Mouse (Mus musculus): ENCODE data around the gene Lrrc8c. TPM values are rescaled to one million over a fixed set of nuclear protein-coding genes. Genes with fewer than 3 reads are reported as not detected.

Gene Lrrc8c
- polyA plus RNA-seq, 1 experiment from 2014 or later: 14.9 TPM

DNA sequence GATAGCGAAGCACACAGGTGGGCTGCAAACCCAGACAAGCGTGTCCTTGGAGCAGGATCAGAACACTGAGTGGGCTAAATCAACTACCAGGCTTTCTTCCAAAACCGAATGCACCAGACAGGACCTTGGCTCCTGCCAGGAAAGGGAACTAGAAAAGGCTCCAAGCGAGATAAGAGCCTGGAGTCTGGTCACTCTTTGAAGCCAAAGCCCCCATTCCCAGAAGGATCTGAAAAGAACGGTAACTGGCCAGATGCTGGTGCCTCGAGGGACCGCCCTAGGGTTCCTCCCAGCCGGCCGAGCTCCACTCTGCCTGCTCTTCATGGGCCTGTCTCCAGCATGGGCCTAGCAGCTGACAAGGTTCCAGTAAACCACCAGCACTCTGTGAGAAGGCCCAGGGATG, 83.4 kb downstream of the Lrrc8c start:
- WGBS: 72% methylated on average over 9 of the region's 9 CpGs
- Histone ChIP-seq H3K4me1 (ENCODE audit: control insufficient read depth, insufficient read depth, low read length) (no peaks in the 10 kb centered on the region), H3K36me3 (ENCODE audit: control insufficient read depth, insufficient read depth, low read length) (peaks cover 3% of the 10 kb centered on the region; the same call in 1 of the 2 replicates), H3K9ac (ENCODE audit: low read length) (no peak overlapping the region), H3K27me3 (ENCODE audit: control insufficient read depth, insufficient read depth, low read length) (no peaks in the 10 kb centered on the region), H3K4me3 (ENCODE audit: low read depth, low read length) (no peak overlapping the region), H3K9me3 (ENCODE audit: control insufficient read depth, low read length) (no peaks in the 10 kb centered on the region), H3K4me2 (ENCODE audit: low read depth, severe bottlenecking) (no peak overlapping the region), H3K27ac (replicated peaks; ENCODE audit: low read depth, low read length) (no peak overlapping the region)
- DNase-seq (ENCODE audit: low spot score): no peak
- ATAC-seq (ENCODE audit: insufficient number of reproducible peaks, low FRiP score, low TSS enrichment, low read depth): no peak

DNA sequence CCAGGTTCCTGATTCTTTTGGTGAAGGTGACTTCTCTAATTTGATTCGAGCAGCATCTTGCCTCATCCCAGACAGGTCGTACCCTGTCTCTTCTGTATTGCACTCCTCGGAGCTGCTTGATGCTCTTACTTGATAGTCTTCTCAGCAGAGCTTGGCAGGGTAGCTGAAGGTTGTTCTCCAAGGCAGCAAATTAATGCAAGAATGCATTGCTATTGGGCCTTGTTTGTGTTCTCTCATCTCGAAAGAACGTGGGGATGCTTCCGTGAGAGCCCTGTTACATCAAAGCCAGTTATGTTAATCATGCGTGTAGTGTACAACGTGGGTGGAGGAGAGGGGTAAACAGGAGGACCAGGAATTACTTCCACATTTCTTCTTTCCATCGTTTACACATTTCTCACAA, 86.5 kb downstream of the Lrrc8c start:
- Histone ChIP-seq H3K27me3 (ENCODE audit: control insufficient read depth, insufficient read depth, low read length) (no peaks in the 10 kb centered on the region), H3K4me2 (ENCODE audit: low read depth, severe bottlenecking) (no peak overlapping the region), H3K27ac (replicated peaks; ENCODE audit: low read depth, low read length) (no peak overlapping the region), H3K36me3 (ENCODE audit: control insufficient read depth, insufficient read depth, low read length) (peaks cover 5% of the 10 kb centered on the region; the same call in 1 of the 2 replicates), H3K4me3 (ENCODE audit: low read depth, low read length) (no peak overlapping the region), H3K4me1 (ENCODE audit: control insufficient read depth, insufficient read depth, low read length) (no peaks in the 10 kb centered on the region), H3K9me3 (ENCODE audit: control insufficient read depth, low read length) (no peaks in the 10 kb centered on the region), H3K9ac (ENCODE audit: low read length) (no peak overlapping the region)
- no peak for ATAC-seq (ENCODE audit: insufficient number of reproducible peaks, low FRiP score, low TSS enrichment, low read depth)
- DNase-seq (ENCODE audit: low spot score): no peak
- 90% methylated on average over 9 of the region's 9 CpGs for WGBS

DNA sequence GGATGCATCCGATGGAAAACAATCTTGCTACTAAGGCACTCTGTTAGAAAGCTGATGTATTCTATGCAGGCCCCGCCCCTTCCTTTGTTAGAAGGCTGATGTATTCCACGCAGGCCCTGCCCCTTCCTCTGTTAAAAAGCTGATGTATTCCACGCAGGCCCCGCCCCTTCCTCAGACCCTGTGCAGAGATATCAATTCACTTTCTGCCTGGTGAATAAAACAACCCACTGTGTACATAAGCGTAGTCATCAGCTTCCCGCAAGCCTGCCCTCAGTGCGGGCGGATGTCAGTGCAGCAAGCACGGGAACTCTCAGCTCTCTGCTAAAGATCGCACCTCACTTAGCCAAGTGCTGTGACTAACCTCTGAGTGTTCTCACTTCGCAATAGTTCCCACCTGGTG, 90.5 kb downstream of the Lrrc8c start:
- no peak overlapping the region for H3K9ac ChIP-seq (ENCODE audit: low read length)
- no peaks in the 10 kb centered on the region for H3K27me3 ChIP-seq (ENCODE audit: control insufficient read depth, insufficient read depth, low read length)
- H3K4me1 ChIP-seq (ENCODE audit: control insufficient read depth, insufficient read depth, low read length): no peaks in the 10 kb centered on the region
- ATAC-seq (ENCODE audit: insufficient number of reproducible peaks, low FRiP score, low TSS enrichment, low read depth): no peak; the same call in 1 of the 2 replicates
- DNase-seq (ENCODE audit: low spot score): no peak
- H3K27ac ChIP-seq (replicated peaks; ENCODE audit: low read depth, low read length): no peak overlapping the region
- peaks cover 5% of the 10 kb centered on the region; the same call in 1 of the 2 replicates for H3K36me3 ChIP-seq (ENCODE audit: control insufficient read depth, insufficient read depth, low read length)
- H3K9me3 ChIP-seq (ENCODE audit: control insufficient read depth, low read length): no peaks in the 10 kb centered on the region
- no peak overlapping the region for H3K4me3 ChIP-seq (ENCODE audit: low read depth, low read length)
- H3K4me2 ChIP-seq (ENCODE audit: low read depth, severe bottlenecking): no peak overlapping the region
- 64% methylated on average over 12 of the region's 12 CpGs for WGBS

DNA sequence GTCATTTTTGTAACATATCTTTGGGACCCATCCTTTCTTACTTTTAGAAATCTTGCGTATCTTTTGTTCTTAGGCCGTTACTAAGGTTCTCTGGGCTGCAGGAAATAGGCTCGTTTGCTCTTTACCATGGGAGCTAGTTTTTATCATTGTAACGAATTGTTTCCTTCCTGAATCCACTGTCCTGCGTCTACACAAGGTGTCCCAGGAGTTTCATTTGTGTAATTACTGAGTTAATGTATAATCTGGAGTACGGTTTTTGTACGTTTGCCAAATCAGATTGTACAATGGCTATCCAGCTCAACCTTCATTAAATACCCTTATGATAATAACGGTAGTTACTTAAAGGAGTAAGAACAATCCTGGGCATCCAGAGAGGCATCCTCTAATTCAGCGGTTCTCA, 93.8 kb downstream of the Lrrc8c start:
- Histone ChIP-seq H3K9me3 (ENCODE audit: control insufficient read depth, low read length) (no peaks in the 10 kb centered on the region), H3K27ac (replicated peaks; ENCODE audit: low read depth, low read length) (no peak overlapping the region), H3K4me2 (ENCODE audit: low read depth, severe bottlenecking) (no peak overlapping the region), H3K27me3 (ENCODE audit: control insufficient read depth, insufficient read depth, low read length) (no peaks in the 10 kb centered on the region), H3K4me1 (ENCODE audit: control insufficient read depth, insufficient read depth, low read length) (no peaks in the 10 kb centered on the region), H3K9ac (ENCODE audit: low read length) (no peak overlapping the region), H3K4me3 (ENCODE audit: low read depth, low read length) (no peak overlapping the region), H3K36me3 (ENCODE audit: control insufficient read depth, insufficient read depth, low read length) (0 out of 2 replicates have a peak, but pooled peaks cover 2% of the 10 kb centered on the region)
- WGBS: 77% methylated on average over 9 of the region's 9 CpGs
- DNase-seq (ENCODE audit: low spot score): no peak
- no peak for ATAC-seq (ENCODE audit: insufficient number of reproducible peaks, low FRiP score, low TSS enrichment, low read depth)

DNA sequence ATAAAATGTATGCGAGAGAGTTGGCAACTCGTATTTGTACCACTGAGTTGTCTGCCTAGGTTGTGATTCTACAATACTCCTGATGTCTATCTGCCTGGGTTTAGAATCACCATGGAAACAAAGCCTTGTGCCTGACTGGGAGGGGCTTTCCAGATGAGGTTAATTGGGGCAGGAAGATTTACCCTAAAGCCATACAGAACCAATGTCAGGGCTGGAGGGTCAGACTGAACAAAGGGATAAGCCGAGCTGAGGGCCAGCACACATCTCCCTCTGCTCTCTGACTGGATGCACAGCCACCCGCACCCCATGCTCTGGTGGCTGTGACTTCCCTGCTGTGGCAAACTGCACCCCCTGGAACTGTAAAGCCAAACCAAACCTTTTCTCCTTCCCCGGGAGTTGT, 94.8 kb downstream of the Lrrc8c start:
- 0 out of 2 replicates have a peak, but pooled peaks cover 2% of the 10 kb centered on the region for H3K36me3 ChIP-seq (ENCODE audit: control insufficient read depth, insufficient read depth, low read length)
- 70% methylated on average over 5 of the region's 5 CpGs for WGBS
- H3K4me1 ChIP-seq (ENCODE audit: control insufficient read depth, insufficient read depth, low read length): no peaks in the 10 kb centered on the region
- no peak overlapping the region for H3K4me3 ChIP-seq (ENCODE audit: low read depth, low read length)
- H3K27ac ChIP-seq (replicated peaks; ENCODE audit: low read depth, low read length): no peak overlapping the region
- H3K27me3 ChIP-seq (ENCODE audit: control insufficient read depth, insufficient read depth, low read length): no peaks in the 10 kb centered on the region
- DNase-seq (ENCODE audit: low spot score) (no peak), ATAC-seq (ENCODE audit: insufficient number of reproducible peaks, low FRiP score, low TSS enrichment, low read depth) (no peak)
- no peak overlapping the region for H3K4me2 ChIP-seq (ENCODE audit: low read depth, severe bottlenecking)
- no peak overlapping the region for H3K9ac ChIP-seq (ENCODE audit: low read length)
- H3K9me3 ChIP-seq (ENCODE audit: control insufficient read depth, low read length): no peaks in the 10 kb centered on the region

DNA sequence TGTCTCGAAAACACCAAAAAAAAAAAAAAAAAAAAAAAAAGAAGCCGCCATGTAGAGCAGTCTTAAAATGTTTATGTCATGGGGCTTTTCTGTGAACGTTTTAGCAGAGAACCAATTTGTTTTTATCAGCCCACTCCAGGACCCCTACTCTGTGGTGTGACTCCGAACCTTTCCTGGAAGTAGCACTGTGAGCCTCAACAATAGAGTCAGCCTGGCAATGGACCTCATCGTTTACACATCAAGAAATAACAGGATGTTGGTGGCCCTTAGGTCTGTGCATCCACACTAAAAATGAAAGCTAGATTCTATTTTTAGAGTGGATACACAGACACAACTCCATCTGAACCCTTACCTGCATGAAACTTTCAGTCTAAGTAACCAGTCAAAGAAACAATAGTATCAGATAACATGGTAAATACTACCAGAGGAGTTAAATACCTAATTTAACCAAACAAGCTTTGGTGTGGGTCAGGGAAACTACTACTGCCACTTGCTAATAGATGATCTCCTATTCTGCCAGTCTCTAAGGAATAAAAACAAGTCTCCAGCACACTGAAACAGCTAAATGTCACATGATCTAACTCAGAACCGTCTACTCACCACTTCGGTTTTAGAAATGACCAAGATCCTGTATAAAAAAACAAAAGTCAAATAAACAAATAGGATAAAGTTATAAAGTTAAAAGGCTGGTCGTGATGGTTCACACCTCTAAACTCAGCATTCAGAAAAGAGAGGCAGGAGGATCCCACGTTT, 95.7 kb downstream of the Lrrc8c start:
- no peak overlapping the region for H3K4me3 ChIP-seq (ENCODE audit: low read depth, low read length)
- 62% methylated on average over 8 of the region's 9 CpGs for WGBS
- no peak for ATAC-seq (ENCODE audit: insufficient number of reproducible peaks, low FRiP score, low TSS enrichment, low read depth)

DNA sequence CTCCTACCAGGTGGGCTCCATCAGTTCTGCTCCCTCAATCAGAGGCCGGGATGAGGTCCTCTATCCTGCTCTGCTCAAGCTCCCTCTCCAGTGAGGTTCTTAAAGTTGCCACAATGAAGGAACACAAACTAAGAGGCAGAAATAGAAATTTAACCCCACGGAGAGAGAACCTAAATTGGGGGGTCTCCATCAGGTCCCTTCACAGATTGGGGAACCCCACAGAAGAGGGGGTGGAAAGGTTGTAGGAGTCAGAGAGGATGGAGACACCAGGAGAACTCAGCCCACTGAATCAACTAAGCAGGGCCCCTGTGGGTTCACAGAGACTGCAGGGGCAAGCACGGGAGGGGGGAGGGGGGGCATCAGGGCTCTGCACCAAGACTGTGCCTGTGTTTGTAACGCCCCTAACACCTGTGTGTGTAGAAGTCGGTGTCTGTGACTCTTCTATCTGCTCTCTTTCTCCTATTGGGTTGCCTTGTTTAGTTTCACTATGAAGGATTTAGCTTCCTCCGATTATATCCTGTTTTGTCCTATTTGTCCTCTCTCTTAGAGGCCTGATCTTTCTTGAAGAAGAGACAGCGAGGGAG, 96.8 kb downstream of the Lrrc8c start:
- 64% methylated on average over 7 of the region's 7 CpGs for WGBS
- H3K4me3 ChIP-seq (ENCODE audit: low read depth, low read length): no peak overlapping the region
- no peaks in the 10 kb centered on the region for H3K27me3 ChIP-seq (ENCODE audit: control insufficient read depth, insufficient read depth, low read length)
- no peak overlapping the region for H3K9ac ChIP-seq (ENCODE audit: low read length)
- DNase-seq (ENCODE audit: low spot score): no peak
- H3K27ac ChIP-seq (replicated peaks; ENCODE audit: low read depth, low read length): no peak overlapping the region
- H3K4me2 ChIP-seq (ENCODE audit: low read depth, severe bottlenecking): no peak overlapping the region
- no peak for ATAC-seq (ENCODE audit: insufficient number of reproducible peaks, low FRiP score, low TSS enrichment, low read depth)
- H3K36me3 ChIP-seq (ENCODE audit: control insufficient read depth, insufficient read depth, low read length): no peaks in the 10 kb centered on the region
- no peaks in the 10 kb centered on the region for H3K4me1 ChIP-seq (ENCODE audit: control insufficient read depth, insufficient read depth, low read length)
- no peaks in the 10 kb centered on the region for H3K9me3 ChIP-seq (ENCODE audit: control insufficient read depth, low read length)

More for the DNA sequence above, 95.7 kb downstream of the Lrrc8c start:
- no peak overlapping the region for H3K27ac ChIP-seq (replicated peaks; ENCODE audit: low read depth, low read length)
- H3K36me3 ChIP-seq (ENCODE audit: control insufficient read depth, insufficient read depth, low read length): no peaks in the 10 kb centered on the region
- H3K9ac ChIP-seq (ENCODE audit: low read length): no peak overlapping the region
- no peak overlapping the region for H3K4me2 ChIP-seq (ENCODE audit: low read depth, severe bottlenecking)
- no peaks in the 10 kb centered on the region for H3K4me1 ChIP-seq (ENCODE audit: control insufficient read depth, insufficient read depth, low read length)
- DNase-seq (ENCODE audit: low spot score): no peak
- no peaks in the 10 kb centered on the region for H3K27me3 ChIP-seq (ENCODE audit: control insufficient read depth, insufficient read depth, low read length)
- no peaks in the 10 kb centered on the region for H3K9me3 ChIP-seq (ENCODE audit: control insufficient read depth, low read length)

DNA sequence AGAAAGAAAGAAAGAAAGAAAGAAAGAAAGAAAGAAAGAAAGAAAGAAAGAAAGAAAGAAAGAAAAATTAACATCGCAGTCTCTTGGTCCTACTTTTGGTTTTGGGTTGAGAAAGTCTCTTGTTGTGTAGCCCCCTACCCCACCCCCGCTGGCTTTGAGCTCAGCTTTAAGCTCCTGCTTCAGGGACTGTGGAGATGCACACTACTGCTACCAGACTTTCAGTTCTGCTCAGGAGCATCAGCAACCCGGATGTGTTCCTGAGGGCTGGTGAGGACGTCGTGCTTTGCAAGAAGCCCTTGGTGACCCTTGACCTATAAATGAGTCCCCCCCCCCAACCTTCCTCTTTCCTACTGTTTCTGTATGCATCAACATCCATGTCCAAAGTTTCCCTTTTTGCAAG, 97.3 kb downstream of the Lrrc8c start:
- no peaks in the 10 kb centered on the region for H3K36me3 ChIP-seq (ENCODE audit: control insufficient read depth, insufficient read depth, low read length)
- H3K4me3 ChIP-seq (ENCODE audit: low read depth, low read length): no peak overlapping the region
- WGBS: 84% methylated on average over 5 of the region's 5 CpGs
- no peak for DNase-seq (ENCODE audit: low spot score)
- H3K27ac ChIP-seq (replicated peaks; ENCODE audit: low read depth, low read length): no peak overlapping the region
- no peaks in the 10 kb centered on the region for H3K9me3 ChIP-seq (ENCODE audit: control insufficient read depth, low read length)
- no peak for ATAC-seq (ENCODE audit: insufficient number of reproducible peaks, low FRiP score, low TSS enrichment, low read depth)
- no peaks in the 10 kb centered on the region for H3K4me1 ChIP-seq (ENCODE audit: control insufficient read depth, insufficient read depth, low read length)
- no peaks in the 10 kb centered on the region for H3K27me3 ChIP-seq (ENCODE audit: control insufficient read depth, insufficient read depth, low read length)
- H3K4me2 ChIP-seq (ENCODE audit: low read depth, severe bottlenecking): no peak overlapping the region
- no peak overlapping the region for H3K9ac ChIP-seq (ENCODE audit: low read length)
